Comparison of ENCODE assay signal across 17 mouse cellular contexts in the genomic region with DNA sequence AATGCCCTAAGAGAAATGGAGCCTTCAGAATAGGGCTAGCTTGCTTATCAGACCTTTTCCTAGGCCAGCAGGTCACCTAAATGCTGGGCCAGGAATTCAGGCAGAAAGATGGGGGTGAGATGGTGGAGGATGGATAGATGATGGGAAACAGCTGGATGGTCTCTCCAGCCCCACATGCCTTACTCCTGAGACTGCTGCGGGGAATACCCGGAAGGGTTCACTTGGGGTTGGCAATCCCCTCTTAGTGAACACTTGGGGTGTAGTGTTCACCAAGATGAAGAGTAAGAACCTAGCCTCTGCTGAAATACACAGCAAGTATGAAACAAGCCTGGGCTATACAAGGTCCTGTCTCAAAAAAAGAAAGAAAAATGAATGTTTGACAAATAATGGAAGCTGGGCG. TPM values are rescaled to one million over a fixed set of nuclear protein-coding genes. Genes with fewer than 3 reads are reported as not detected.
A peak's percentile ranks its signal among the peaks of the same experiment; 100 is the strongest.
DNase-seq lines count a peak whose midpoint lies in the region; ATAC-seq and TF ChIP-seq lines count a peak whose summit lies in the region.
"Had no signal": no experiment of that assay in that cellular context is flagged by ENCODE, and none has a peak within 500 bp of the region (broad histone marks: within the 10 kb centered on the region; RNA-seq: fewer than 3 reads in every experiment).

No protein-coding gene starts in this region.

- H3K27ac ChIP-seq in liver, embryonic 15.5 days (replicated peaks), result no peak overlapping the region
- no peak overlapping the region for H3K27ac ChIP-seq in liver, embryonic 11.5 days (ENCODE audit: low read depth, low read length)
- H3K27ac ChIP-seq in bone marrow, adult 2 months (ENCODE audit: control insufficient read depth, insufficient read depth, low read depth, low read length, poor library complexity), result peak overlapping the region; percentile 70
- peak overlapping the region; percentile 39; the same call in 1 of the 2 replicates for H3K27ac ChIP-seq in liver, postnatal 0 days (ENCODE audit: low read depth)
- H3K27ac ChIP-seq: hindbrain, embryonic 15.5 days; liver, embryonic 14.5 days; midbrain, embryonic 13.5 days; neural tube, embryonic 12.5 days had no signal

- H3K36me3 ChIP-seq in liver, embryonic 15.5 days (replicated peaks), result no peaks in the 10 kb centered on the region
- 0 out of 2 replicates have a peak, but pooled peaks cover 2% of the 10 kb centered on the region for H3K36me3 ChIP-seq in liver, embryonic 11.5 days (ENCODE audit: control insufficient read depth, insufficient read depth, low read length)
- H3K36me3 ChIP-seq in liver, postnatal 0 days (replicated peaks; ENCODE audit: insufficient read depth, low read length), result peaks cover 6% of the 10 kb centered on the region; the same call in 1 of the 2 replicates

- no peak for TF ChIP-seq EP300 in liver, postnatal 0 days (IDR thresholded peaks at IDR 0.05; ENCODE audit: low read depth)

- no peak for DNase-seq in liver, embryonic 11.5 days (ENCODE audit: low spot score)
- DNase-seq in induced T-regulatory cell, adult 2 months (ENCODE audit: low read depth), result peak; percentile 59
- no peak for DNase-seq in liver, postnatal 0 days
- no peak for DNase-seq in spleen, postnatal 10 days (ENCODE audit: low spot score in 2 of 2)
- no peak for DNase-seq in urinary bladder, postnatal 4 days (ENCODE audit: low spot score in 2 of 2)
- DNase-seq: cerebellum, adult 18-20 months; embryo, embryonic 11 days; gastrocnemius, postnatal 10 days; retina, postnatal 1 day had no signal

- no peak for TF ChIP-seq CTCF in bone marrow, adult 2 months (IDR thresholded peaks at IDR 0.05; ENCODE audit: control insufficient read depth, insufficient read depth, low read length)
- TF ChIP-seq CTCF in liver, postnatal 0 days (IDR thresholded peaks at IDR 0.05; ENCODE audit: low read depth), result no peak

- WGBS in liver, embryonic 15.5 days (ENCODE audit: insufficient replicate concordance), result 69% methylated on average over 3 of the region's 3 CpGs
- WGBS in liver, embryonic 11.5 days, result 68% methylated on average over 3 of the region's 3 CpGs
- 67% methylated on average over 3 of the region's 3 CpGs for WGBS in bone marrow, adult 2 months
- WGBS in liver, postnatal 0 days (ENCODE audit: insufficient replicate concordance), result 77% methylated on average over 3 of the region's 3 CpGs

- H3K27me3 ChIP-seq in liver, embryonic 15.5 days, result no peaks in the 10 kb centered on the region
- H3K27me3 ChIP-seq in liver, embryonic 11.5 days (replicated peaks; ENCODE audit: control insufficient read depth, insufficient read depth, low read length), result no peaks in the 10 kb centered on the region
- no peaks in the 10 kb centered on the region for H3K27me3 ChIP-seq in liver, postnatal 0 days (ENCODE audit: insufficient read depth, low read length)
- H3K27me3 ChIP-seq: heart, embryonic 12.5 days; hindbrain, embryonic 15.5 days; midbrain, embryonic 13.5 days; neural tube, embryonic 12.5 days had no signal

- peak overlapping the region; percentile 36 for H3K4me3 ChIP-seq in liver, embryonic 15.5 days (replicated peaks)
- no peak overlapping the region for H3K4me3 ChIP-seq in liver, embryonic 11.5 days (ENCODE audit: low read depth, low read length)
- peak overlapping the region; percentile 81 for H3K4me3 ChIP-seq in bone marrow, adult 2 months (replicated peaks; ENCODE audit: control insufficient read depth, low read depth, low read length)
- peak overlapping the region; percentile 36 for H3K4me3 ChIP-seq in liver, postnatal 0 days (ENCODE audit: low read depth, low read length)
- H3K4me3 ChIP-seq: heart, embryonic 12.5 days; hindbrain, embryonic 15.5 days; midbrain, embryonic 13.5 days; neural tube, embryonic 12.5 days had no signal

- H3K9me3 ChIP-seq in liver, embryonic 15.5 days (replicated peaks), result no peaks in the 10 kb centered on the region
- H3K9me3 ChIP-seq in liver, embryonic 11.5 days (ENCODE audit: control insufficient read depth, low read length), result no peaks in the 10 kb centered on the region
- H3K9me3 ChIP-seq in liver, postnatal 0 days (ENCODE audit: low read length), result no peaks in the 10 kb centered on the region
- H3K9me3 ChIP-seq: heart, embryonic 12.5 days; hindbrain, embryonic 15.5 days; midbrain, embryonic 13.5 days; neural tube, embryonic 12.5 days had no signal

- peaks cover 13% of the 10 kb centered on the region for H3K4me1 ChIP-seq in liver, embryonic 15.5 days (replicated peaks)
- peaks cover 7% of the 10 kb centered on the region for H3K4me1 ChIP-seq in liver, embryonic 11.5 days (replicated peaks; ENCODE audit: control insufficient read depth, insufficient read depth, low read length)
- peaks cover 3% of the 10 kb centered on the region; the same call in 1 of the 2 replicates for H3K4me1 ChIP-seq in bone marrow, adult 2 months (ENCODE audit: control insufficient read depth, insufficient read depth, low read length)
- peaks cover 15% of the 10 kb centered on the region for H3K4me1 ChIP-seq in liver, postnatal 0 days (ENCODE audit: insufficient read depth)
- H3K4me1 ChIP-seq: hindbrain, embryonic 15.5 days; midbrain, embryonic 13.5 days; neural tube, embryonic 12.5 days had no signal

- peak overlapping the region; percentile 15; the same call in 1 of the 2 replicates for H3K9ac ChIP-seq in liver, embryonic 15.5 days
- no peak overlapping the region for H3K9ac ChIP-seq in liver, embryonic 11.5 days (ENCODE audit: low read depth, low read length)
- 0 out of 2 replicates have a peak overlapping the region, but pooled peaks have one; percentile 21 for H3K9ac ChIP-seq in liver, postnatal 0 days (replicated peaks)
- H3K9ac ChIP-seq: heart, embryonic 12.5 days; hindbrain, embryonic 15.5 days; liver, embryonic 14.5 days; midbrain, embryonic 13.5 days; neural tube, embryonic 12.5 days had no signal

- ATAC-seq in liver, embryonic 15.5 days (ENCODE audit: insufficient read depth), result no peak
- no peak for ATAC-seq in liver, embryonic 11.5 days (replicated peaks; ENCODE audit: low FRiP score)
- ATAC-seq in liver, postnatal 0 days, result no peak
- ATAC-seq: forebrain, embryonic 16.5 days; midbrain, embryonic 13.5 days had no signal

- peak overlapping the region; percentile 7; the same call in 1 of the 2 replicates for H3K4me2 ChIP-seq in liver, embryonic 15.5 days
- H3K4me2 ChIP-seq in liver, embryonic 11.5 days, result no peak overlapping the region; the same call in 1 of the 2 replicates
- H3K4me2 ChIP-seq in liver, postnatal 0 days (ENCODE audit: low read depth, low read length), result peak overlapping the region; percentile 30
- H3K4me2 ChIP-seq: heart, embryonic 12.5 days; hindbrain, embryonic 15.5 days; midbrain, embryonic 13.5 days; neural tube, embryonic 12.5 days had no signal

- no peak for TF ChIP-seq POLR2A in bone marrow, adult 2 months (IDR thresholded peaks at IDR 0.05; ENCODE audit: borderline replicate concordance, control insufficient read depth, low read depth, low read length)

RNA-seq across cellular contexts. Expression of gene Rinl, which starts 0.5 kb away (rescaled TPM):
- 9.4 and 10.2 TPM in 2 replicates for polyA plus RNA-seq in liver, embryonic 15.5 days (2015; fragmentation: Nextera tagmentation; extraction: Ambion mirVana)
- 21.7 and 23.1 TPM in 2 replicates for polyA plus RNA-seq in liver, embryonic 11.5 days (2014; fragmentation: Nextera tagmentation; extraction: Ambion mirVana)
- polyA plus RNA-seq in bone marrow, adult 2 months (2011; ENCODE audit: insufficient read depth, insufficient read length, low replicate concordance, missing spikeins), result 29.1 and 94.3 TPM in 2 replicates
- 7.2 and 7.6 TPM in 2 replicates for polyA plus RNA-seq in liver, postnatal 0 days (2015; fragmentation: Nextera tagmentation; extraction: Ambion mirVana)

RNA-seq across cellular contexts. Expression of gene Hnrnpl, which starts 19.1 kb away (rescaled TPM):
- polyA plus RNA-seq in liver, embryonic 15.5 days (2015; fragmentation: Nextera tagmentation; extraction: Ambion mirVana), result 79.3 and 86.9 TPM in 2 replicates
- polyA plus RNA-seq in liver, embryonic 11.5 days (2014; fragmentation: Nextera tagmentation; extraction: Ambion mirVana), result 238 and 279 TPM in 2 replicates
- 274 and 541 TPM in 2 replicates for polyA plus RNA-seq in bone marrow, adult 2 months (2011; ENCODE audit: insufficient read depth, insufficient read length, low replicate concordance, missing spikeins)
- polyA plus RNA-seq in liver, postnatal 0 days (2015; fragmentation: Nextera tagmentation; extraction: Ambion mirVana), result 82.0 and 88.6 TPM in 2 replicates

RNA-seq across cellular contexts. Expression of gene Nfkbib, which starts 21.9 kb away (rescaled TPM):
- 29.4 and 33.3 TPM in 2 replicates for polyA plus RNA-seq in liver, embryonic 15.5 days (2015; fragmentation: Nextera tagmentation; extraction: Ambion mirVana)
- polyA plus RNA-seq in liver, embryonic 11.5 days (2014; fragmentation: Nextera tagmentation; extraction: Ambion mirVana), result 61.4 and 61.8 TPM in 2 replicates
- polyA plus RNA-seq in bone marrow, adult 2 months (2011; ENCODE audit: insufficient read depth, insufficient read length, low replicate concordance, missing spikeins), result 7.9 and 12.1 TPM in 2 replicates
- polyA plus RNA-seq in liver, postnatal 0 days (2015; fragmentation: Nextera tagmentation; extraction: Ambion mirVana), result 25.1 and 26.9 TPM in 2 replicates

RNA-seq across cellular contexts. Expression of gene Sirt2, which starts 22.7 kb away (rescaled TPM):
- 25.9 and 26.0 TPM in 2 replicates for polyA plus RNA-seq in liver, embryonic 15.5 days (2015; fragmentation: Nextera tagmentation; extraction: Ambion mirVana)
- polyA plus RNA-seq in liver, embryonic 11.5 days (2014; fragmentation: Nextera tagmentation; extraction: Ambion mirVana), result 41.0 and 41.9 TPM in 2 replicates
- polyA plus RNA-seq in bone marrow, adult 2 months (2011; ENCODE audit: insufficient read depth, insufficient read length, low replicate concordance, missing spikeins), result 18.7 and 28.3 TPM in 2 replicates
- polyA plus RNA-seq in liver, postnatal 0 days (2015; fragmentation: Nextera tagmentation; extraction: Ambion mirVana), result 20.5 and 22.7 TPM in 2 replicates

RNA-seq across cellular contexts. Expression of gene Ccer2, which starts 33.3 kb away (rescaled TPM):
- not detected in 2 replicates for polyA plus RNA-seq in liver, embryonic 15.5 days (2015; fragmentation: Nextera tagmentation; extraction: Ambion mirVana)
- not detected in 2 replicates for polyA plus RNA-seq in liver, embryonic 11.5 days (2014; fragmentation: Nextera tagmentation; extraction: Ambion mirVana)
- polyA plus RNA-seq in bone marrow, adult 2 months (2011; ENCODE audit: insufficient read depth, insufficient read length, low replicate concordance, missing spikeins), result not detected in 2 replicates
- not detected in 2 replicates for polyA plus RNA-seq in liver, postnatal 0 days (2015; fragmentation: Nextera tagmentation; extraction: Ambion mirVana)
- polyA plus RNA-seq: forebrain, embryonic 16.5 days; heart, embryonic 12.5 days; liver, embryonic 14.5 days had no signal

Comparison
In these comparisons a context has a peak if more than half of its experiments do, and no peak if none do; other contexts are left out.
1. H3K27ac ChIP-seq: peak in bone marrow, adult 2 months (single experiment) and liver, postnatal 0 days (single experiment); none in liver, embryonic 15.5 days (single experiment) and liver, embryonic 11.5 days (single experiment).